Mouse (Mus musculus) CH12.LX (cell line): ENCODE results near the gene Olig1. TPM values are rescaled to one million over a fixed set of nuclear protein-coding genes. Genes with fewer than 3 reads are reported as not detected.

Source experiments
- DNase-seq: peaks from one replicate; pipeline ENCODE4 v3.0.0-alpha.2; 2013; ENCODE audit errors: extremely low read depth
- H3K27ac ChIP-seq: 2 replicates; pipeline ENCODE4 v1.5.1; 2012; ENCODE audit warnings: low read depth, mild to moderate bottlenecking, control low read depth, moderate library complexity; ENCODE audit not compliant: insufficient read depth
- H3K27me3 ChIP-seq: replicated peaks from 2 replicates; pipeline ENCODE3; 2012; ENCODE audit warnings: inconsistent platforms
- H3K36me3 ChIP-seq, 2 experiments: replicated peaks in 1 of 2; 2 replicates each; pipeline versions ENCODE3 to v1.6.1; 2012; ENCODE audit warnings: inconsistent platforms in 1 of 2, low read length in 1 of 2, mild to moderate bottlenecking in 1 of 2, mixed read lengths in 1 of 2, moderate library complexity in 1 of 2; ENCODE audit not compliant: control insufficient read depth in 1 of 2, insufficient read depth in 1 of 2
- H3K4me1 ChIP-seq, 2 experiments: 2 replicates each; pipeline ENCODE4 v1.6.1; 2012; ENCODE audit warnings: inconsistent platforms in 1 of 2, moderate library complexity in 1 of 2; ENCODE audit not compliant: insufficient read depth in 2 of 2, control insufficient read depth in 1 of 2
- H3K4me2 ChIP-seq: 2 replicates; pipeline ENCODE4 v1.6.1; 2012; ENCODE audit warnings: low read depth, mild to moderate bottlenecking, control low read depth; ENCODE audit not compliant: poor library complexity, insufficient read depth, severe bottlenecking
- H3K4me3 ChIP-seq, 3 experiments: fragments of 150-350 bp in 1 of 3; sonication (generic) in 1 of 3; replicated peaks in 1 of 3; 2 replicates each; pipeline versions ENCODE3 to v1.5.1; 2011 to 2012; ENCODE audit warnings: low read depth in 2 of 3, low read length in 2 of 3, mild to moderate bottlenecking in 2 of 3, moderate library complexity in 2 of 3, control low read depth in 1 of 3, improper control_type of control experiment in 1 of 3, inconsistent platforms in 1 of 3, mixed read lengths in 1 of 3; ENCODE audit not compliant: poor library complexity in 1 of 3
- H3K79me2 ChIP-seq: replicated peaks from 2 replicates; pipeline ENCODE4 v1.6.1; 2012; ENCODE audit warnings: mild to moderate bottlenecking, moderate library complexity; ENCODE audit not compliant: control insufficient read depth, poor library complexity, insufficient read depth, severe bottlenecking; ENCODE audit errors: extremely low read depth
- H3K9ac ChIP-seq: 2 replicates; pipeline ENCODE4 v1.6.1; 2012; ENCODE audit warnings: low read depth, mild to moderate bottlenecking, control low read depth, moderate library complexity; ENCODE audit not compliant: insufficient read depth
- H3K9me3 ChIP-seq: replicated peaks from 2 replicates; pipeline ENCODE3; 2012; ENCODE audit warnings: low read length, inconsistent platforms, mixed read lengths
- CTCF ChIP-seq, 2 experiments: IDR thresholded peaks in 1 of 2; conservative IDR thresholded peaks in 1 of 2; 2 replicates each; pipeline ENCODE4 v1.5.1; 2011 to 2012; ENCODE audit warnings: low read depth in 2 of 2, low read length in 2 of 2, improper control_type of control experiment in 1 of 2, inconsistent platforms in 1 of 2, mild to moderate bottlenecking in 1 of 2, moderate library complexity in 1 of 2
- E2F4 ChIP-seq: IDR thresholded peaks from 2 replicates; pipeline ENCODE4 v1.6.1; 2011; ENCODE audit warnings: low read depth, low read length, improper control_type of control experiment; ENCODE audit not compliant: insufficient replicate concordance
- HCFC1 ChIP-seq: IDR thresholded peaks from 2 replicates; pipeline ENCODE4 v1.6.1; 2012; ENCODE audit warnings: low read depth, mild to moderate bottlenecking, inconsistent platforms, low read length, improper control_type of control experiment
- KAT2A ChIP-seq: IDR thresholded peaks from 2 replicates; pipeline ENCODE4 v1.6.1; 2012; ENCODE audit warnings: low read length, improper control_type of control experiment, inconsistent platforms; ENCODE audit not compliant: insufficient replicate concordance
- MAX ChIP-seq: IDR thresholded peaks from 2 replicates; pipeline ENCODE4 v1.6.1; 2011; ENCODE audit warnings: low read length, improper control_type of control experiment
- MXI1 ChIP-seq: IDR thresholded peaks from 2 replicates; pipeline ENCODE4 v1.6.1; 2011; ENCODE audit warnings: mild to moderate bottlenecking, low read depth, low read length, improper control_type of control experiment
- NELFE ChIP-seq: IDR thresholded peaks from 2 replicates; pipeline ENCODE4 v1.6.1; 2011; ENCODE audit warnings: low read depth, low read length, improper control_type of control experiment
- PAX5 ChIP-seq: IDR thresholded peaks from 2 replicates; pipeline ENCODE4 v1.6.1; 2012; ENCODE audit warnings: low read length, inconsistent platforms, mixed read lengths
- POLR2AphosphoS2 ChIP-seq: IDR thresholded peaks from 2 replicates; pipeline ENCODE4 v1.6.1; 2011; ENCODE audit warnings: low read depth, low read length, improper control_type of control experiment
- RAD21 ChIP-seq: IDR thresholded peaks from 2 replicates; pipeline ENCODE4 v1.6.1; 2011; ENCODE audit warnings: low read depth, mild to moderate bottlenecking, low read length, improper control_type of control experiment, moderate library complexity
- SMC3 ChIP-seq: IDR thresholded peaks from 2 replicates; pipeline ENCODE4 v1.6.1; 2011; ENCODE audit warnings: low read depth, low read length, improper control_type of control experiment
- UBTF ChIP-seq: IDR thresholded peaks from 2 replicates; pipeline ENCODE4 v1.6.1; 2012; ENCODE audit warnings: low read depth, mild to moderate bottlenecking, inconsistent platforms, low read length, improper control_type of control experiment, moderate library complexity
- USF2 ChIP-seq: conservative IDR thresholded peaks from 2 replicates; pipeline ENCODE4 v1.6.1; 2011; ENCODE audit warnings: low read depth, low read length, improper control_type of control experiment
- dilution Hi-C: fragments of 300-500 bp; cut with MboI; formaldehyde crosslinking; loops from 2 replicates; pipeline ENCODE4 v1.14.3; 2020; ENCODE audit warnings: low sequenced_read_pairs; ENCODE audit not compliant: extremely low pct_unique_long_range_greater_than_20kb, extremely low pct_ligation_motif_present
- in situ Hi-C: fragments of 300-500 bp; cut with MboI; formaldehyde crosslinking; loops from 3 replicates; pipeline ENCODE4 v1.14.3; 2019; ENCODE audit warnings: low sequenced_read_pairs, low pct_ligation_motif_present, low pct_unique_long_range_greater_than_20kb, mixed read lengths
- polyA plus RNA-seq: library from polyadenylated mRNA; unstranded; fragments of >175 nt; gene quantifications from 2 replicates; pipeline ENCODE4 v1.2.1, GENCODE M21; 2012; ENCODE audit warnings: low read depth; ENCODE audit not compliant: insufficient read length
- total RNA-seq, 2 experiments: library from RNA; depleted of rRNA; stranded (reverse); fragments of 300-350 nt in 1 of 2; fragments of >200 nt in 1 of 2; gene quantifications; 2 replicates each; pipeline ENCODE4 v1.2.3; 2012 to 2014

Olig1 gene
- total and polyA plus RNA-seq, 3 experiments, result not detected

- no peak for DNase-seq
- no peak within 1 kb of the TSS for H3K4me3 ChIP-seq
- H3K9ac ChIP-seq, result no peak within 1 kb of the TSS
- peaks cover 29% of the 10 kb centered on the region for H3K27me3 ChIP-seq
- no peak within 1 kb of the TSS for H3K4me2 ChIP-seq
- no peaks in the 10 kb centered on the region for H3K79me2 ChIP-seq
- dilution Hi-C loops (no loop called here), in situ Hi-C loops (no loop called here)
- TF ChIP-seq UBTF (no peak), NELFE (no peak), PAX5 (no peak), RAD21 (no peak), E2F4 (no peak), KAT2A (no peak), HCFC1 (no peak), MXI1 (no peak), CTCF (conservative IDR thresholded peaks at IDR 0.05 in 1 of 2, IDR thresholded peaks at IDR 0.05 in 1 of 2; ENCODE audit: low read depth in 2 of 2, low read length in 2 of 2) (no peak), USF2 (no peak), MAX (no peak), SMC3 (no peak)
- H3K36me3 ChIP-seq, result no peaks in the 10 kb centered on the region
- H3K9me3 ChIP-seq, result peaks cover 38% of the 10 kb centered on the region
- H3K27ac ChIP-seq, result no peak within 1 kb of the TSS
- H3K4me1 ChIP-seq, result no peaks in the 10 kb centered on the region
Observed at GRCm38 (mm10) chr16:91225233-91226037, 44.1 kb upstream of the Olig1 start, which contains the start of gene Olig2. Gene Olig2 (plus strand): TSS chr16:91225457.

- H3K4me1 ChIP-seq, result no peaks in the 10 kb centered on the region
- no peaks in the 10 kb centered on the region for H3K79me2 ChIP-seq
- in situ Hi-C loops, result no loop called here
- peaks cover 38% of the 10 kb centered on the region for H3K9me3 ChIP-seq
- H3K4me3 ChIP-seq, result no peak overlapping the region
- TF ChIP-seq POLR2AphosphoS2 (no peak), UBTF (no peak), E2F4 (no peak)
- peaks cover 37% of the 10 kb centered on the region for H3K27me3 ChIP-seq
- H3K27ac ChIP-seq, result no peak overlapping the region
- no peak overlapping the region for H3K4me2 ChIP-seq
- no peak for DNase-seq
- H3K36me3 ChIP-seq, result no peaks in the 10 kb centered on the region
- no peak overlapping the region for H3K9ac ChIP-seq
- dilution Hi-C loops, result no loop called here
Observed at GRCm38 (mm10) chr16:91226038-91226882, 43.3 kb upstream of the Olig1 start.
